Mouse (Mus musculus) 3134 (cell line): ENCODE results near the gene Ctsa.
A peak's percentile ranks its signal among the peaks of the same experiment; 100 is the strongest.

Source experiments
- DNase-seq: peaks from one replicate; pipeline ENCODE4 v3.0.0-alpha.2; 2011; ENCODE audit warnings: low spot score; ENCODE audit not compliant: insufficient read length; ENCODE audit errors: extremely low read depth

Gene Ctsa

GRCm38 (mm10) chr2:164804533-164805331 lies 27.9 kb upstream of the Ctsa start, which contains the start of the genes Acot8 and Zswim3:
Acot8 (minus strand) TSS chr2:164804882.
Zswim3 (plus strand) TSS chr2:164805098.
- DNase-seq = peak; percentile 94

- DNase-seq = no peak
Observed at GRCm38 (mm10) chr2:164805332-164805718, 27.3 kb upstream of the Ctsa start.

GRCm38 (mm10) chr2:164806614-164807013 lies 26.1 kb upstream of the Ctsa start:
- DNase-seq = no peak

GRCm38 (mm10) chr2:164813557-164813956 lies 19.1 kb upstream of the Ctsa start:
- no peak for DNase-seq

GRCm38 (mm10) chr2:164815348-164815747 lies 17.3 kb upstream of the Ctsa start:
- no peak for DNase-seq

- no peak for DNase-seq
Observed at GRCm38 (mm10) chr2:164815821-164816220, 16.9 kb upstream of the Ctsa start.

- no peak for DNase-seq
Observed at GRCm38 (mm10) chr2:164817206-164817605, 15.5 kb upstream of the Ctsa start.

DNA sequence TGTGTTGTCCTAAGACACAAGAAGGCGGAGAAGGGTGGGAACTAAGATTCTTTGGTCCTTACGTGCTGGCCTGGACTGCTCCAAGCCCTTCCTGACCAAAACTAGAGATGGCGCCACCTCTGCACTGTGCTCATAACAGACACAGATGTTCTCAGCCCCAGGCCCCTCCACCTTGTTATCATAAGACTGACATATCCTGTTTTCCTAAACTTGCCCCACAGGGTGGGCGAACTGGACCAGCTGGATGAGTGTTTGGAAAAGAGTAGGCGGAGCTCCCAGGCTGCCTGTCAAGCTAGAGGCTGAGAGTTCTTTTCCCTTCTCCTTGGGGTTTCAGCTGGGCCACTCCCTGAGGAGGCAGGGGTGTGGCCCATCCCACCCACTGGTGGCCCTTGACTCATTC lies 15.0 kb upstream of the Ctsa start:
- no peak for DNase-seq

- DNase-seq = no peak
Observed at GRCm38 (mm10) chr2:164821060-164821459, 11.6 kb upstream of the Ctsa start.

GRCm38 (mm10) chr2:164822636-164823165 lies 10.0 kb upstream of the Ctsa start, which contains the start of gene Zswim1:
Zswim1 (plus strand) TSS chr2:164822686.
- peak; percentile 96 for DNase-seq

DNA sequence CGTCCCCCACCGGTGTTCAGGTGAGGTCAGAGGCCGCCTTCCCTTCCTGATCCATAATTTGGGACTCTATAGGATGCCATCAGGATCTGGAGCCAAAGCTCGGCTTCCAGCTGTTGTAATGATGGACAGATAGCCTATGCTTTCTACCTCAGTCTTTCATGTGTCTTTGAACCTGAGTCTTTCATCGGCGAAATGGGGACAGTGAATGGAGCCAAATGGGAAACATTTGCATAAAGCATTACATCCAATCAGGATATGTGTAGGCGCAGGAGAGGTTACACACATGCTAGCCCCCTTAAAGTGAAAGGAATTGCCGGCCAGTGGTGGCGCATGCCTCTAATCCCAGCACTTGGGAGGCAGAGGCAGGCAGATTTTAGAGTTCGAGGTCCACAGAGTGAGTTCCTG lies 9.5 kb upstream of the Ctsa start:
- DNase-seq = no peak

DNA sequence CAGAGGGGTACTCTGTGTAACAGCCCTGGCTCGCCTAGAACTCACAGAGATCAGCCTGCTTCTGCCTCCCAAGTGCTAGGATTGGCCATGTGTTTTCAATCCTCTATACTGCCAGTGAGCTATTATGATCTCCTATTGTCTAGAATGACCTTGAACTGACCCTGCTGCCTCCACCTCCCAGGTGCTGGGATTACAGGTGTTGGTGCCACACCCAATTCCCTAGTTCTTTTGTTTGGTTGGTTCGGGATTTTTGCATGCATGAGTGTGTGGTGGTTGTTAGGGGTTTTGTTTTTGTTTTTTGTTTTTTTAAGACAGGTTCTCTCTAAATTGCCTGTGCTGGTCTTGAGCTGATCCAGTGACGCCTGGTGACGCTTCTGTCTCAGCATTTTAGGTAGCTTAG lies 8.7 kb upstream of the Ctsa start:
- no peak for DNase-seq

DNA sequence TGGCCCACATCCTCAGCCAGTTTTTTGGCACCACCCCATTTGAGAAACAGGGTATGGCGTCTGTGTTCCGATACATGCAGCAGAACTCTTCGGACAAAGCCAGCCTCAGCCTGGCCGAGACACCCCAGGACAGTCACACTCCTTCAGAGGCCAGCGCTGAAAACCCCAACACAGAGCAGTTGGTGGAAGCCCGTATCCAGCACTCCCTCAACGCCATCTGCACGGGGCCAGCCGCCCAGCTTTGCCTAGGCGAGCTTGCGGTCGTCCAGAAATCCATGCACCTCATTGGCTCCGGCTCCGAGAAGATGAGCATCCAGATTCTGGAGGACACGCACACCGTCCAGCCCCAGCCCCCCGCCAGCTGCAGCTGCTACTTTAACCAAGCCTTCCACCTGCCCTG lies 7.2 kb upstream of the Ctsa start:
- no peak for DNase-seq

GRCm38 (mm10) chr2:164827146-164827850 lies 5.4 kb upstream of the Ctsa start:
- DNase-seq = no peak

DNA sequence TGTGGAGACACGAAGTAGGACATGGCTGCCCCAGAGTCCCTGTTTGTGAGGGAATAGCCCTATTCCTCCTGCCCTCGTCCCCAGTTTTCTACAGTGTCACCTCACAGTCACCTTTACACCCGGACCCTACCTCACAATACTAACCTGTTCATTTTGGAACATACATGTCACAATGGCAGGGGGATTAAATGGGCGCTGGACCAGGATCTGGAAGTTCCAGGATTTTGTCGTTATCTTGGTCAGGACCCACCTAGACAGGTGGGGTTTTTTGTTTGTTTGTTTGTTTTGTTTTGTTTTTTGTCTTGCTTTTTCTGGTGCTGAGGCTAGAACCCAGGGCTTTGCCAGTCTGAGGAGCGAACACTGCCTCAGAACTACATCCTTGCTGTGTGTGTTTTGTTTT lies 4.2 kb upstream of the Ctsa start, which contains the start of gene Spata25:
TSS of gene Spata25 (minus strand) at position 101 of the 400 bp plus-strand sequence.
- no peak for DNase-seq

GRCm38 (mm10) chr2:164829090-164829489 lies 3.6 kb upstream of the Ctsa start:
- no peak for DNase-seq

GRCm38 (mm10) chr2:164831029-164831428 lies 1.6 kb upstream of the Ctsa start:
- no peak for DNase-seq

- DNase-seq = no peak
Observed at GRCm38 (mm10) chr2:164832032-164832747, 483 bp upstream of the Ctsa start.

- peak; percentile 79 for DNase-seq
Observed at GRCm38 (mm10) chr2:164833314-164833959, 764 bp downstream of the Ctsa start, which contains the start of gene Neurl2. Neurl2 (minus strand) TSS chr2:164833456.

DNA sequence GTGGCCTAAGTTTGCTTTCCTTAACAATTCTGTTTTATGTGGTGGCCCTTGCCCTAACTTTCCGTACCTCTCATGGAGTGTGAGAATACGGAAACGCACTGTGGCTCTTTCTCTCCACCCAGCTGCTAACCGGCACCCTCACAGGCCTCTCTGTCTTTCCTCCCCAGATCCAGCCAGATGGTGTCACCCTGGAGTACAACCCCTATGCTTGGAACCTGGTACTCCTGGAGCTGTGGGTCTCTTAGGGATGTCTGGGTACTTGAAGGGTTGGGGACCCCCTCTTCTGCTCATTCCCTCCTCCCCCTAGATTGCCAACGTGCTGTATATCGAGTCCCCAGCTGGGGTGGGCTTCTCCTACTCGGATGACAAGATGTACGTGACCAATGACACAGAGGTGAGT lies 1.9 kb downstream of the Ctsa start:
- no peak for DNase-seq
